Mouse (Mus musculus): ENCODE data around the gene Gm732. TPM values are rescaled to one million over a fixed set of nuclear protein-coding genes. Genes with fewer than 3 reads are reported as not detected.

The Gm732 gene
- total RNA-seq (2015) (not detected in 2 replicates), total RNA-seq (2017) (not detected in 2 replicates)

- no peak for ATAC-seq (replicated peaks; ENCODE audit: poor library complexity)
Observed at GRCm38 (mm10) chrX:107948365-107948764, at the start of gene Gm732. Gm732 (minus strand) TSS chrX:107948465.

Other genes with a start within 250 kb of the Gm732 start
- 0.07 and 0.15 TPM in 2 replicates for gene Tent5d, start 155.9 kb downstream of the Gm732 start, total RNA-seq (2015)
- not detected in 2 replicates for gene Tent5d, start 155.9 kb downstream of the Gm732 start, total RNA-seq (2017)
- 17.5 and 20.1 TPM in 2 replicates for gene 2610002M06Rik, start 132.1 kb downstream of the Gm732 start, total RNA-seq (2015)
- 15.5 and 16.0 TPM in 2 replicates for gene 2610002M06Rik, start 132.1 kb downstream of the Gm732 start, total RNA-seq (2017)

Data from megakaryocyte progenitor cell, adult 5-6 weeks (primary cell).